Mouse (Mus musculus) heart, embryonic 16.5 days (tissue): ENCODE measurements around the gene Sirt6. TPM values are rescaled to one million over a fixed set of nuclear protein-coding genes. Genes with fewer than 3 reads are reported as not detected.
"Not testable (repeated sequence)": the region's sequence is repeated elsewhere in the genome, so short reads cannot be mapped to it uniquely, and the experiment has no call there.

ENCODE experiments used
- ATAC-seq: fragments of 200-750 bp; cut with Nextera tagmentation; replicated peaks from 2 replicates; pipeline ENCODE4 v1.8.0; 2017; ENCODE audit warnings: moderate number of reproducible peaks; ENCODE audit not compliant: insufficient read depth, low FRiP score; ENCODE audit errors: extremely low read depth
- H3K27ac ChIP-seq: fragments of 300-500 bp; sonication (generic); 2 replicates; pipeline ENCODE4 v1.5.1; 2014; ENCODE audit warnings: mild to moderate bottlenecking, low read length, control low read depth, moderate library complexity
- H3K27me3 ChIP-seq: fragments of 300-500 bp; sonication (generic); 2 replicates; pipeline ENCODE4 v1.6.1; 2014; ENCODE audit warnings: low read length, mixed read lengths; ENCODE audit not compliant: control insufficient read depth, insufficient read depth
- H3K36me3 ChIP-seq: fragments of 300-500 bp; sonication (generic); 2 replicates; pipeline ENCODE4 v1.6.1; 2014; ENCODE audit not compliant: control insufficient read depth, insufficient read depth
- H3K4me1 ChIP-seq: fragments of 300-500 bp; sonication (generic); 2 replicates; pipeline ENCODE4 v1.6.1; 2014; ENCODE audit warnings: low read length, mixed read lengths; ENCODE audit not compliant: control insufficient read depth, insufficient read depth
- H3K4me2 ChIP-seq: fragments of 300-500 bp; sonication (generic); 2 replicates; pipeline ENCODE4 v1.6.1; 2014; ENCODE audit warnings: low read depth, mild to moderate bottlenecking, control low read depth, low read length
- H3K4me3 ChIP-seq: fragments of 300-500 bp; sonication (generic); 2 replicates; pipeline ENCODE4 v1.5.1; 2014; ENCODE audit warnings: mild to moderate bottlenecking, control low read depth, low read length
- H3K9ac ChIP-seq: fragments of 300-500 bp; sonication (generic); 2 replicates; pipeline ENCODE4 v1.6.1; 2014; ENCODE audit warnings: low read length, control low read depth
- H3K9me3 ChIP-seq: fragments of 300-500 bp; sonication (generic); replicated peaks from 2 replicates; pipeline ENCODE4 v1.6.1; 2016; ENCODE audit warnings: low read length; ENCODE audit not compliant: control insufficient read depth
- WGBS: fragments of 180-500 bp; shearing (Covaris S2); extraction: QIAGEN DNeasy Blood & Tissue Kit; methylation state at CpG from one replicate; pipeline ENCODE4 v1.1.7; 2014; 5-methylcytosine and 5-hydroxymethylcytosine counted together
- polyA plus RNA-seq: library from polyadenylated mRNA; unstranded; fragments of >200 nt; fragmentation: Nextera tagmentation; extraction: Ambion mirVana; gene quantifications from 2 replicates; pipeline ENCODE4 v1.2.1, GENCODE M21; 2015

The Sirt6 gene
- polyA plus RNA-seq, 1 experiment from 2014 or later: 22.9 TPM

DNA sequence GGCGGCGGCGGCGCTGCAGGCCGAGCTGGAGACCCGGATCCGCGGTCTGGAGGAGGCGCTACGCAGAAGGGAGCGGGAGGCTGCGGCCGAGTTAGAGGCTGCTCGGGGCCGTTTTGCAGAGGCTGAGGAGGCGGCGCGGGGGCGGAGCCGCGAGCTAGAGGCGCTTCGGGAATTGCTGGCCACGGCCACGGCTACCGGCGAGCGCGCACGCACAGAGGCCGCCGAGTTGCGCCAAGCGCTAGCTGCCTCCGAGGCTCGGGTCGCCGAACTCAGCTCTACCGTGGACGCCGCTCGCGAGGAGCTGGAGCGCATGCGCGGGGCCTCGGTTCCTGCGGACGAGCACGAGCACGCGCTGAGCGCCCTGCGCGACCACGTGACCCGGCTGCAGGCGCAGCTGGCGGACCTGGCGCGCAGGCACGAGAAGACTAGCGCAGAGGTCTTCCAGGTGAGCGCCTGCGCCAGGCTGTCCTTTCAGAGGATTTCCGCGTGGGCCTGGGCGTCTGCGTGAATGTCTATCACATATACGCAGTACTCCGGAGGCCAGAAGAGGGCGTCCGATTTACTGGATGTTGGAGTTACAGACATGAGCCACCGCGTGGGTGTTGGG is 16.0 kb upstream of the Sirt6 start:
- Histone ChIP-seq H3K36me3 (no peaks in the 10 kb centered on the region), H3K27me3 (no peaks in the 10 kb centered on the region), H3K9me3 (no peaks in the 10 kb centered on the region), H3K27ac (peak overlapping the region; percentile 99), H3K4me2 (peak overlapping the region; percentile 84), H3K4me3 (peak overlapping the region; percentile 87), H3K4me1 (peaks cover 23% of the 10 kb centered on the region), H3K9ac (peak overlapping the region; percentile 99)
- WGBS: under 1% methylated on average over 75 of the region's 75 CpGs
- ATAC-seq: peak; percentile 89

- ATAC-seq: no peak; the same call in 1 of the 2 replicates
Observed at GRCm38 (mm10) chr10:81642648-81643448, 15.3 kb upstream of the Sirt6 start.

GRCm38 (mm10) chr10:81641978-81642647 is 14.5 kb upstream of the Sirt6 start:
- Histone ChIP-seq H3K4me3 (peak overlapping the region; percentile 87), H3K36me3 (no peaks in the 10 kb centered on the region), H3K9ac (peak overlapping the region; percentile 99), H3K4me1 (peaks cover 23% of the 10 kb centered on the region), H3K9me3 (no peaks in the 10 kb centered on the region), H3K27ac (peak overlapping the region; percentile 99), H3K27me3 (no peaks in the 10 kb centered on the region), H3K4me2 (peak overlapping the region; percentile 84)
- ATAC-seq: no peak
- 79% methylated on average over 8 of the region's 8 CpGs for WGBS

More at GRCm38 (mm10) chr10:81642648-81643448, 15.3 kb upstream of the Sirt6 start:
- H3K27me3 ChIP-seq: no peaks in the 10 kb centered on the region
- peak overlapping the region; percentile 99 for H3K27ac ChIP-seq
- H3K4me1 ChIP-seq: peaks cover 23% of the 10 kb centered on the region
- peak overlapping the region; percentile 87 for H3K4me3 ChIP-seq
- no peaks in the 10 kb centered on the region for H3K36me3 ChIP-seq
- 18% methylated on average over 24 of the region's 24 CpGs for WGBS
- peak overlapping the region; percentile 99 for H3K9ac ChIP-seq
- peak overlapping the region; percentile 84 for H3K4me2 ChIP-seq
- H3K9me3 ChIP-seq: no peaks in the 10 kb centered on the region

DNA sequence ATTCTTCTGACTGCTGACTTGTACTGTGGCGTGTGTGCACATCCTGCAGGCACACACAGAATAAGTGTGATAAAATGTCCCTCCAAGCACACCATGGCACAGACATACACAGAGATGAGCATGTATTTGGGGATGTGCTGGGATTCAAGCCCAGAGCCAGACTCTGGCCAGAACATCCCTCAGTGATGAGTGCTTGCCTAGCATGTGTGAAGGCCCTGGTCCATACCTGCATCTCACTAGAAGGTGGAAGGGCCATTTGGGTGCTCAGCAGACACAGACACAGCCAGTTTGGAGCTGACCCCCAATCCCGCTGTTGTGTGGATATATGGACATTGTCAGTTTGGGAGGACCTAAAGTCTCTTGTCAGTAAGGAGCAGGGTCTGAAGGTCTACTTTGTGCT is 14.0 kb upstream of the Sirt6 start:
- Histone ChIP-seq H3K4me2 (no peak overlapping the region; the same call in 1 of the 2 replicates), H3K27me3 (no peaks in the 10 kb centered on the region), H3K36me3 (no peaks in the 10 kb centered on the region), H3K27ac (no peak overlapping the region), H3K4me1 (peaks cover 23% of the 10 kb centered on the region), H3K4me3 (no peak overlapping the region), H3K9ac (no peak overlapping the region), H3K9me3 (no peaks in the 10 kb centered on the region)
- WGBS: 86% methylated on average over 2 of the region's 2 CpGs
- no peak for ATAC-seq

- H3K27me3 ChIP-seq, ATAC-seq, H3K9ac ChIP-seq, H3K4me3 ChIP-seq, H3K27ac ChIP-seq, H3K9me3 ChIP-seq, H3K4me2 ChIP-seq, H3K36me3 ChIP-seq: not testable (repeated sequence)
- 46% methylated on average over 4 of the region's 4 CpGs for WGBS
- peaks cover 23% of the 10 kb centered on the region for H3K4me1 ChIP-seq
Observed at GRCm38 (mm10) chr10:81640825-81641224, 13.2 kb upstream of the Sirt6 start.

GRCm38 (mm10) chr10:81638101-81638500 is 10.5 kb upstream of the Sirt6 start:
- Histone ChIP-seq H3K9me3 (no peaks in the 10 kb centered on the region), H3K27me3 (no peaks in the 10 kb centered on the region), H3K9ac (no peak overlapping the region), H3K36me3 (no peaks in the 10 kb centered on the region), H3K4me2 (no peak overlapping the region), H3K4me1 (peaks cover 22% of the 10 kb centered on the region), H3K4me3 (no peak overlapping the region), H3K27ac (no peak overlapping the region)
- ATAC-seq: no peak
- WGBS: 68% methylated on average over 6 of the region's 6 CpGs

DNA sequence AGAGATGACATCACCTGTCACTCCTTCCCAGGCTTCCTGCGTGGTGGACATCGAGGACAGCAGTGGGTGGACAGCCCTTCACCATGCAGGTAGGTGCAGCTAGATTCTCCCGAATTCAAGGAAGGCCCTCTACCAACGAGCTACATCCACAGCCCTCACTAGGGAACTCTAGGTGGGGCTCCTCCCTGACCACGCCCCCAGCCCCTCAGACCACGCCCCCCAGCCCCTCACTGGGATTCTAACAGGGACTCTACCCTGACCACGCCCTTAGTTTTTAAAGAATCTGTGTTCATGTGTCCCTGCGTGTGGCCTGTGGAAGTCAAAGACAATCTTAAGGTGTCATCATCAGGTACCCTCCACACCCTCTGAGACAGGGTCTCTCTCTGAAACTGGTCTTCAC is 8.7 kb upstream of the Sirt6 start:
- H3K9ac ChIP-seq: no peak overlapping the region
- no peaks in the 10 kb centered on the region for H3K9me3 ChIP-seq
- no peaks in the 10 kb centered on the region for H3K36me3 ChIP-seq
- H3K4me1 ChIP-seq: peaks cover 9% of the 10 kb centered on the region
- WGBS: 12% methylated on average over 8 of the region's 8 CpGs
- no peak overlapping the region for H3K4me3 ChIP-seq
- H3K27me3 ChIP-seq: no peaks in the 10 kb centered on the region
- no peak for ATAC-seq
- no peak overlapping the region for H3K4me2 ChIP-seq
- no peak overlapping the region for H3K27ac ChIP-seq

DNA sequence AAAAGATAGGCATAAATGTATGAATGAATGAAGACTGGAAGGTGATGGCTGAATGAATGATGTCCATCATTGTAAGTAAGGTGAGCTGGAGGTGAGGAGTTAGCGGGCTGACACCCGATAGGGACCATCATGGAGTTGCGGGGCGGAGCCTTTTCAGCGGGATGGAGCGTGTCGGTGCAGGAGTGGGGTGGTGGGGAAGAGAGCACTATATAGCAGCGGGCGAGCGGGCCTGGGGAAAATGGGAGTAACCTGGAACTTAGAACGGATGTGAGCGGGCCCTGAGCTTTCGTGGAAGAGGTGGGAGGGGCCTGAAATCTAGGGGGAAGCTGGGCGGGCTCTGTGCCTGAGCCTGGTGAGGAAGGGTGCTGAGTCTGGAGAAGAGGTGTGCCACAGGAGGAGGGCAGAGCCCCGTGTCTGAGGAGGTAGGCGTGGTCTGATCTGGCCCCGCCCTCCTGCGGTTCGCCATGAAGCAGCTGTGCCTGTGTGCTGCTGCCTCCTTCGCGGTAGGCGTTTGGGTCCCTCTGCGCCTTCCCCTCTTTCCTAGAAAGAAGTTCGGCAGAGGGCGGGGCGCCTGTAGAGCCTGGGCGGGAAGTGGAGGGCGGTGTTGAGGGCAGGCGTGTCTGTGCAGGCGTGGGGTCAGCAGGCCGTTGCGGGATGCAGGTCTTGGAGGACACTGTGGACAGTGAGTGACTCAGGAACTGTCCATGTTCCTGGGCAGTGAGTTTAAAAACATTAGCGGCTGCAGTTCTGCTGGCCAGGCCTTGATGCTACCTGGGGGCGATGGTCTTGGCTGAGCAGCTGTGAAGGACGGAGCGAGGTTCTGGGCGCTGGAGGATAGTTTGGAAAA is 5.9 kb upstream of the Sirt6 start:
- H3K4me3 ChIP-seq: peak overlapping the region; percentile 63
- H3K9me3 ChIP-seq: no peaks in the 10 kb centered on the region
- peaks cover 4% of the 10 kb centered on the region; the same call in 1 of the 2 replicates for H3K4me1 ChIP-seq
- H3K36me3 ChIP-seq: no peaks in the 10 kb centered on the region
- peak; percentile 90 for ATAC-seq
- peak overlapping the region; percentile 65; the same call in 1 of the 2 replicates for H3K27ac ChIP-seq
- WGBS: 4% methylated on average over 36 of the region's 37 CpGs
- H3K9ac ChIP-seq: peak overlapping the region; percentile 80
- peak overlapping the region; percentile 88 for H3K4me2 ChIP-seq
- no peaks in the 10 kb centered on the region for H3K27me3 ChIP-seq
